Mouse (Mus musculus): Measurements from ENCODE around the gene Gm38394. TPM values are rescaled to one million over a fixed set of nuclear protein-coding genes. Genes with fewer than 3 reads are reported as not detected.

Gm38394 gene
- polyA plus RNA-seq, 1 experiment from 2014 or later: 10.4 TPM

DNA sequence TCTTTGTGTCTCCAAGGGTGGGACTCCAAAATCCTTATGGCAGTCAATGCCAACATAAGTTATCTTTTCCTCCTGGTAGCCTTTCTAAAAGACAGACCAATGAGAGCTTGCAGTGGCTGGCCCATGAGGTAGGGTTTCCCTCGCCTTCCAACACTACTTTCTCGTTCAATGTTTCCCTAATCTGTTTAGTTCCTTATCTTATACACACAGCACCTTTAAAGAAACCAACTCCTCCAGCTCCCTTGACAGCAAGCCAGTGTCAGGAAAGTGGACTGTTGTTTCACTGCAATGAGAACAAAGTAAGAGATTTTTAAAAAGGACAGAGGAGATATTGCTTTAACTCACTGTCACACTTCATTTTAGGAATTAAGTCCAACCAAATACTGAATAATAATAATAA, 43.2 kb downstream of the Gm38394 start:
- H3K4me2 ChIP-seq (replicated peaks; ENCODE audit: low read depth, low read length): no peak overlapping the region
- no peaks in the 10 kb centered on the region for H3K4me1 ChIP-seq (replicated peaks; ENCODE audit: control insufficient read depth, insufficient read depth, low read length)
- no peaks in the 10 kb centered on the region for H3K27me3 ChIP-seq (ENCODE audit: control insufficient read depth, insufficient read depth, low read length)
- no peak overlapping the region for H3K4me3 ChIP-seq (ENCODE audit: low read depth, low read length)
- WGBS: 71% methylated on average over 2 of the region's 2 CpGs
- H3K36me3 ChIP-seq (ENCODE audit: control insufficient read depth, insufficient read depth, low read length): peaks cover 10% of the 10 kb centered on the region
- DNase-seq (ENCODE audit: low spot score) (no peak), ATAC-seq (ENCODE audit: low FRiP score) (no peak)
- no peaks in the 10 kb centered on the region for H3K9me3 ChIP-seq (ENCODE audit: control insufficient read depth, low read length)
- H3K27ac ChIP-seq (ENCODE audit: low read depth, low read length): no peak overlapping the region
- no peak overlapping the region for H3K9ac ChIP-seq (ENCODE audit: low read depth, low read length)

DNA sequence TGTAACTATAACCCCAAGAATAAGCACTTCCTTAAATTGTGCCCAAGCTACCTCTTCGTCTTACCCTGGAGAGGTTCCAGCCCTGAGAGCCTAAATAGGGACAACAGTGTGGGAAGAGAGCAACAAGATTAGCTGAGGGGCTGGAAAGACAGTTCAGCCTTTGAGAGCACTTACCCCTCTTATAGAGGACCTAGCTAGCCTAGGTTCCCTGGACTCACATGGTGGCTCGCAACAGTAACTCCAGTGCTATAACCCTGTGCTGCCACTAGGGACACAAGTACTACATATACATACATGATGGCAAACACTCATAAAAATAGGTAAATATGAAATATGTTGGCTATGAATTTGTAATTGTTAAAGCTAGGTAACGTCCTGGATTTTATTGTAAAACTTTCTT, 47.3 kb downstream of the Gm38394 start:
- ATAC-seq (ENCODE audit: low FRiP score) (no peak), DNase-seq (ENCODE audit: low spot score) (no peak)
- H3K9me3 ChIP-seq (ENCODE audit: control insufficient read depth, low read length): no peaks in the 10 kb centered on the region
- no peaks in the 10 kb centered on the region for H3K36me3 ChIP-seq (ENCODE audit: control insufficient read depth, insufficient read depth, low read length)
- H3K27ac ChIP-seq (ENCODE audit: low read depth, low read length): no peak overlapping the region
- H3K4me2 ChIP-seq (replicated peaks; ENCODE audit: low read depth, low read length): no peak overlapping the region
- WGBS: 77% methylated on average over 3 of the region's 3 CpGs
- H3K27me3 ChIP-seq (ENCODE audit: control insufficient read depth, insufficient read depth, low read length): no peaks in the 10 kb centered on the region
- H3K4me3 ChIP-seq (ENCODE audit: low read depth, low read length): no peak overlapping the region
- H3K4me1 ChIP-seq (replicated peaks; ENCODE audit: control insufficient read depth, insufficient read depth, low read length): no peaks in the 10 kb centered on the region
- no peak overlapping the region for H3K9ac ChIP-seq (ENCODE audit: low read depth, low read length)

DNA sequence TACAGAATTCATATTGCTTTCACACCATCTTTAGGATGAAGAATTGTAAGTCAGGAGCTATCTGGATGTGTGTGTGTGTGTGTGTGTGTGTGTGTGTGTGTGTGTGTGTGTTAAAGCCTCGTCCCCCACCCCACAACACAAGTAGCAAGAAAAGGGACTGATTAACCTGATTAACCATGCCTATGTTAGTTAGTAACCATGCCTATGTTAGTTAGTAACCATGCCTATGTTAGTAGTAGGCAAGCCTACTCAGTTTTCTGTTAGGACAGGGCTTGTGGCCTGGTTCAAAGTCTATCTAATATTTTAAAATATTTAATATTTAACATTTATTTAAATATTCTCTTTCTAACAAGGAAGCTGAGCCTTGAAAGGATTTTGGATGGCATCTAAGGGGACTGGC, 49.7 kb downstream of the Gm38394 start:
- ATAC-seq (ENCODE audit: low FRiP score): no peak
- Histone ChIP-seq H3K4me1 (replicated peaks; ENCODE audit: control insufficient read depth, insufficient read depth, low read length) (no peaks in the 10 kb centered on the region), H3K27ac (ENCODE audit: low read depth, low read length) (no peak overlapping the region), H3K36me3 (ENCODE audit: control insufficient read depth, insufficient read depth, low read length) (peaks cover 2% of the 10 kb centered on the region; the same call in 1 of the 2 replicates), H3K4me3 (ENCODE audit: low read depth, low read length) (no peak overlapping the region), H3K27me3 (ENCODE audit: control insufficient read depth, insufficient read depth, low read length) (no peaks in the 10 kb centered on the region), H3K9ac (ENCODE audit: low read depth, low read length) (no peak overlapping the region), H3K4me2 (replicated peaks; ENCODE audit: low read depth, low read length) (no peak overlapping the region), H3K9me3 (ENCODE audit: control insufficient read depth, low read length) (no peaks in the 10 kb centered on the region)
- DNase-seq (ENCODE audit: low spot score): no peak
- WGBS: 83% methylated on average over 1 of the region's 1 CpGs

DNA sequence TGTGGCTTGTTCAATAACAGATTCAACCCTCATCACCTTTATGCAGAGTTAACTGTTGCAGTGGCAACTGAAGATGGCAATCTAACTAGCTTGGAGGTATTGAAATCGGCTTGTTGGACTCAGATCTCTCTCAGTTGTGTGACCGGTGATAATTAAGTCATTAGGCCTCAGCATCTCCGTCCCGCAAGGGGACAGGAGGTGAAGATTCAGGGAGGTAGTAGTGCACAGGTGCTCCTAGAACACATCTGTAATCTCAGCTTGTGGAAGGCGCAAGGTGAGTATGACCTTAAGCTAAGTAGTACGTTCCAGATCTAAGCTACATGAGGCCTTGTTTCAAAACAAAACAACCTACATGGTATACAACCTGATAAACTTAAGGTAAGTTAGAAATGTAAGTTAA, 50.5 kb downstream of the Gm38394 start:
- no peak overlapping the region for H3K4me3 ChIP-seq (ENCODE audit: low read depth, low read length)
- H3K36me3 ChIP-seq (ENCODE audit: control insufficient read depth, insufficient read depth, low read length): peaks cover 3% of the 10 kb centered on the region; the same call in 1 of the 2 replicates
- no peaks in the 10 kb centered on the region for H3K4me1 ChIP-seq (replicated peaks; ENCODE audit: control insufficient read depth, insufficient read depth, low read length)
- ATAC-seq (ENCODE audit: low FRiP score) (no peak; the same call in none of the 2 replicates), DNase-seq (ENCODE audit: low spot score) (no peak)
- H3K27me3 ChIP-seq (ENCODE audit: control insufficient read depth, insufficient read depth, low read length): no peaks in the 10 kb centered on the region
- no peaks in the 10 kb centered on the region for H3K9me3 ChIP-seq (ENCODE audit: control insufficient read depth, low read length)
- no peak overlapping the region for H3K27ac ChIP-seq (ENCODE audit: low read depth, low read length)
- no peak overlapping the region for H3K9ac ChIP-seq (ENCODE audit: low read depth, low read length)
- WGBS: 56% methylated on average over 6 of the region's 6 CpGs
- H3K4me2 ChIP-seq (replicated peaks; ENCODE audit: low read depth, low read length): no peak overlapping the region

DNA sequence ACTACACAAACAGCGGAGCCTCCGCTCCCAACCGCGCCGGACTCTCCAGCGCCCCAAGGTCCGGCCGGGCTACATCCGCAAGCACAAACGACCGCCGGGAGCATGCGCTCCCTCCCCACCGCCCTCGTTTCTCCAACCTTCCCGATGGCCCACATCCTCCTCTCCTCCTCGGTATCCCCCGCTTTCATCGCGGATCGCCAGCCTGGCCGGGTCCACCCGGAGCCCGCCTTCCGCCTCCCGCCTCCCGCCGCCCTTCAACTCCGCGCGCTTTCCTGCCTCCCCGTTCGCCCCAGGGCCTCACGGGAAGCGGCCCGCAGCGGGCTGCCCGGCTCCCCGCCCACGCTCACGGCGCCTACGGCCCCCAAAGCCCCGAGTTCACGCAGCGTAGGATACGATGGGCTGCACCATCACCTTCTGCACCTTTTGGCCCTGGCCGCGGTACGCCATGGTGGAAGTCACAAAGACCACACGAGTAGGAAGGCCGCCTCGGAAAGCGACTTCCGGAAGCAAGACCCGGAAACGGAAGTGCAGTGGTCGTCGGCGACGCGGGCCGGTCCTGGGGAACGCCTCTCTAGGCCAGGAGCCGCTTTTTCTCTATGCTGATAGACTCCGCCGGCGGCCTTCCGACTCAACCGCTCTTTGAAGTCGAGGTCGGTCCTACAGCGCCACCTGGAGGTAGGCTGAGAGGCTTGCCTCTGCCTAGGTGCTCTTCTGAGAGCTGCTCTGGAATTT, 51.2 kb downstream of the Gm38394 start, which contains the start of gene Snrpe:
Gene Snrpe, minus strand, starts transcription at position 521 of the 732 bp plus-strand sequence.
- DNase-seq (ENCODE audit: low spot score) (peak; percentile 99), ATAC-seq (ENCODE audit: low FRiP score) (peak; percentile 96)
- Histone ChIP-seq H3K4me2 (replicated peaks; ENCODE audit: low read depth, low read length) (peak within 1 kb of the TSS; percentile 57), H3K27ac (ENCODE audit: low read depth, low read length) (peak within 1 kb of the TSS; percentile 90), H3K9ac (ENCODE audit: low read depth, low read length) (peak within 1 kb of the TSS; percentile 93), H3K27me3 (ENCODE audit: control insufficient read depth, insufficient read depth, low read length) (no peaks in the 10 kb centered on the region), H3K36me3 (ENCODE audit: control insufficient read depth, insufficient read depth, low read length) (peaks cover 6% of the 10 kb centered on the region; the same call in 1 of the 2 replicates), H3K4me1 (replicated peaks; ENCODE audit: control insufficient read depth, insufficient read depth, low read length) (no peaks in the 10 kb centered on the region), H3K4me3 (ENCODE audit: low read depth, low read length) (peak within 1 kb of the TSS; percentile 93), H3K9me3 (ENCODE audit: control insufficient read depth, low read length) (no peaks in the 10 kb centered on the region)
- WGBS: under 1% methylated on average over 73 of the region's 73 CpGs

DNA sequence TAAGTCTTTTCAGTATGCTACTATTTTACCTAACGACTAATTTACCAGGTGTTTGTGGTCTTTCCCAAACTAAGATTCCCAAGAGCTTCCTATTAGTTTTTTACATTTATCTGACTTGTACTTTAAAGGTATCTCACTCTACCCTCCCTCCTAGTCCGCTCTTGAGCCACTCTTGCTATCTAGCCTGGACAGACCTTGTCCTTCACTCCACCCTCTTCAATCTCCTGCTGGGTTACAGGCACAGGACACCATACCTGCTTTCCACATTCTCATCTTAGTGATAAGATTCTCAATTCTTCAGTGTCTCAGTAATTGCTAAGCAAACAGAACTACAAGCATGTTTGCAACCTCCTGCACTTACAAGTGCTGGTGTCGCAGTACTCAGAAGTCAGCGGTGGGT, 57.9 kb downstream of the Gm38394 start:
- no peaks in the 10 kb centered on the region for H3K27me3 ChIP-seq (ENCODE audit: control insufficient read depth, insufficient read depth, low read length)
- ATAC-seq (ENCODE audit: low FRiP score): no peak
- no peaks in the 10 kb centered on the region for H3K9me3 ChIP-seq (ENCODE audit: control insufficient read depth, low read length)
- no peak overlapping the region for H3K4me2 ChIP-seq (replicated peaks; ENCODE audit: low read depth, low read length)
- no peaks in the 10 kb centered on the region for H3K4me1 ChIP-seq (replicated peaks; ENCODE audit: control insufficient read depth, insufficient read depth, low read length)
- H3K27ac ChIP-seq (ENCODE audit: low read depth, low read length): no peak overlapping the region
- DNase-seq (ENCODE audit: low spot score): no peak
- H3K36me3 ChIP-seq (ENCODE audit: control insufficient read depth, insufficient read depth, low read length): peaks cover 14% of the 10 kb centered on the region
- WGBS: 96% methylated on average over 4 of the region's 4 CpGs
- no peak overlapping the region for H3K9ac ChIP-seq (ENCODE audit: low read depth, low read length)
- no peak overlapping the region for H3K4me3 ChIP-seq (ENCODE audit: low read depth, low read length)

DNA sequence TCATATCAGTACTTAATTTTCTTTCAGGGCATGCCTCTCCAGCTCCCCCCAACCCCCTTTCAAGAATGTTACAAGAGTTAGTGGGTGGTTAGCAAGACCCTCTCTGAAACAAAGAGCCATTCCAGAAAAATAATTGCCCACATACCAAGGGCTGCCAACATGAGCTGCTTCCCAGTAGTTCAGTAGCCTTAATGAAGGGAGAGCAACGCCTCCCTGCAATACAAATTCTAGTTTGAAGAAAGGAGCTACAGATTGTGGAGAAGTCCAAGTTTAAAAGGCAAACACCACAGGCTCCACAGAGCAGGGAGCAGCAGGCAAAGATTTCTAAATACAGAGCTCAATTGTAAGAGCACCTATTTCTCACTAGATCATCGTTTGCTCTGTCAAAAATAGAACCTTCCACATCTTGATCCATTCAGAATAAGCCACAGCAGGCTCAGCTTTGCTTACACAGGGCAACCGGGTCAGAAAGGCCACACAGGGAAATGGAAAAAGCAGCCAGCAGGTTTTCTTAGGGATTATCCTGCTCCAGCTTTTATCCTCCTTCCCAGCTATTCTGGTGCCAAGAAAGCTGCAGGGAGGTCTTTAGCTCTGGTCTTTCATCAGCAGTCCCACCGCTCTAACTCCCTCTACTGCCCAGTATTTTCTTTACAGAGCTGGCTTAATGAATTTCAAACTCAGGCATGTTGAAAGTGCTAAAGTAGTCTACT, 64.7 kb downstream of the Gm38394 start:
- Histone ChIP-seq H3K9me3 (ENCODE audit: control insufficient read depth, low read length) (no peaks in the 10 kb centered on the region), H3K27ac (ENCODE audit: low read depth, low read length) (no peak overlapping the region), H3K4me2 (replicated peaks; ENCODE audit: low read depth, low read length) (no peak overlapping the region), H3K4me3 (ENCODE audit: low read depth, low read length) (no peak overlapping the region), H3K4me1 (replicated peaks; ENCODE audit: control insufficient read depth, insufficient read depth, low read length) (no peaks in the 10 kb centered on the region), H3K27me3 (ENCODE audit: control insufficient read depth, insufficient read depth, low read length) (no peaks in the 10 kb centered on the region), H3K9ac (ENCODE audit: low read depth, low read length) (no peak overlapping the region), H3K36me3 (ENCODE audit: control insufficient read depth, insufficient read depth, low read length) (no peaks in the 10 kb centered on the region)
- DNase-seq (ENCODE audit: low spot score) (peak; percentile 43), ATAC-seq (ENCODE audit: low FRiP score) (no peak)
- WGBS: 11% methylated on average over 4 of the region's 4 CpGs

DNA sequence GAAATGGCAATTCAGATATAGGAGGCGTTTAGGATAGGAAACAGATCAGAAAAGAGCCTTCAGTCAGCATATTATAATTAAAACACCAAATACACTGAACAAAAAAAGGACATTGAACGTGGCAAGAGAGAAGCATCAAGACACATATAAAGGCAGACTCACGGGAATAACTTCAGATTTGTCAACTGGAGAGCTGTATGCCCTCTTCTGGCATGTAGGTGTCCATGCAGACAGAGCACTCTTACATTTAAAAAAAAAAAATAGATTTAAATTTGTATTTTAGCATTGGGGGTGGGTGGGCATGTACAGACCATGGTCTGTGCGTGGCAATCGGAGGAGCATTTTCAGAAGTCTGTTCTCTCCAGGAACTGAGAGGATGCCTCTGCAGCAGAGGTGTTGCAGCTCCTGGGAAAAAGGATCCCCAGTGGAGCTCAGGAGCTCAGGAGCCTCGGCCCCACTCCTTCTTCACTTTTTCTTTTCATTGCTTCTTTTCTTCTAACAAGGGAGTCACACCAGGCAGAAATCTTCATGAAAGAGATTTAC, 75.1 kb downstream of the Gm38394 start:
- H3K4me3 ChIP-seq (ENCODE audit: low read depth, low read length): no peak overlapping the region
- H3K4me1 ChIP-seq (replicated peaks; ENCODE audit: control insufficient read depth, insufficient read depth, low read length): no peaks in the 10 kb centered on the region
- no peak overlapping the region for H3K4me2 ChIP-seq (replicated peaks; ENCODE audit: low read depth, low read length)
- H3K27me3 ChIP-seq (ENCODE audit: control insufficient read depth, insufficient read depth, low read length): no peaks in the 10 kb centered on the region
- H3K9me3 ChIP-seq (ENCODE audit: control insufficient read depth, low read length): no peaks in the 10 kb centered on the region
- no peak overlapping the region for H3K9ac ChIP-seq (ENCODE audit: low read depth, low read length)
- WGBS: 74% methylated on average over 6 of the region's 6 CpGs
- DNase-seq (ENCODE audit: low spot score) (no peak), ATAC-seq (ENCODE audit: low FRiP score) (no peak)
- H3K27ac ChIP-seq (ENCODE audit: low read depth, low read length): no peak overlapping the region
- no peaks in the 10 kb centered on the region for H3K36me3 ChIP-seq (ENCODE audit: control insufficient read depth, insufficient read depth, low read length)
